Mouse (Mus musculus): ENCODE results near the gene Ncf4.

Gene Ncf4

DNA sequence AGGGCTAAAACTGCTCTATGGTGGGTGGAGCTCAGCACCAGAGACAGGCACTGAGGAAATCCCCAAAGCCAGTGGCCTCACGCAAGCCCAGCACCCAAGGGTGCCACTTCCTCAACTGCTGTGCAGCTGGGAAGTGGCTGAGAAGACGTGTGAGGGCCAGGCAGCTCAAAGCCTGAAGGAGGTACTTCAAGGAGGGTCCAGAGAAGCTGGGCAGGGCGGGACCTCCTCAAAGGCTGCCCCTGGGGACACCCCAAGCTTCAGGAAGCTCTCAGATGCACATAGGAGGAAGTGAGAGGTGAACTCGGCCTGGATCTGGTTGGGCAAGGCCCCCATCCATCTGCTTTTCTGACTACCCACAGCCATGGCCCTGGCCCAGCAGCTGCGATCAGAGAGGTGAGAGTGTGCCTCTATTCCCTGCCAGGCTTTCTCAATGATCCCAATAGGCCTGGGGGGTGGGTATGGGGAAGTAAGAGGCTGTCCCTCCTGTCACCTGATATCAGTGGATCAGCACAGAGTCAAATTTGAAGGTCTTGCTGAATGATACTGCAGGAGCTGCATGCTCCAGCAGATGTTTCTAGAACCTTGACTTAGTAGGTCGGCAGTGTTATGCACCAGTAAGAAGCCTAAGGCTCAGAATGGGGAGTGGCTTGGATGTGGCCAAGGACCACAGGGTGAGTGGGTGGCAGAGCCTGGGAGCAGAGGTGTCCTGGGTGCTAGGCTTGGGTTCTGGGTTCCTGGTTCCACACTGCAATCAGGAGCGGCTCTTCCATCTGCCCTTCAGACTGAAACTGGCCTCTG is at the start of gene Ncf4:
Gene Ncf4 (plus strand): TSS at position 107 of the 798 bp plus-strand sequence.
- DNase-seq (ENCODE audit: low read depth, low spot score), result no peak

DNA sequence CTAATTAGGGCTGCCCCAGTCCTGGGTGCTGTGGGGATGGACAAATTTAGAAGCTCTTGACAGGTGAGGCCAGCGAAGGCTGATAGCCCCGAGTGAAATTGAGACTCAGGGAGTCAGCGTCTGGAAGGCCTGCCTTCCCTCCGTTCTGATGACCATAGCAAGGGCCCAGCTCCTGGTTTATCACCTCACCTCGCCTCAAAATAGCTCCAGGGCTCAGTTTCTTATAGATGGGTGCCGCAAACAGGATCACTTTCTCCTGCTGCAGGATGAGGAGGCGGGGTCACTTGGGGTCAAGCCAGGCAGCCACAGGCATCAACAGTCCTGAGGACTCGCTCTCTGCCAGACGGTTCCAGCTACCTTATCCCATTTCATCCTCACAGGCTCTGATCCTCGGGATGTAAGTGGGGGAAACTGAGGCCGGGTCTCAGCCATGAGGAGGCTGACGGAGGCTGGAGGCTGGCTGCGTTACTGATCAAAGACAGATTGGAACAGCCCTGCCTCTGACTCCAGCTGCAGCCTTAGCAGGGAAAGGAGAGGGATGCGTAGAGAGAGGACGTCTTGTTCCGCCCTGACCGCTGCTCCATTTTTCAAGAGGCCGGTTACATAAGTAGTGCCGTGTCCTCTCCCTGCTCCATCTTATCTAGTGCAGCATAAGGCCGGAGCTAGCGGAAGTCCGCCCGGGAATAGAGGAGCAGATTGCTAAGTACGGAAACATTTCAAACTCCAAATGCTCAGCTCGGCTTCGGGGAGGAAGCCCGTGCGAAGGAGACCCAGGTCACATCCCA is 49.3 kb upstream of the Ncf4 start:
- DNase-seq (ENCODE audit: low read depth, low spot score), result no peak

DNA sequence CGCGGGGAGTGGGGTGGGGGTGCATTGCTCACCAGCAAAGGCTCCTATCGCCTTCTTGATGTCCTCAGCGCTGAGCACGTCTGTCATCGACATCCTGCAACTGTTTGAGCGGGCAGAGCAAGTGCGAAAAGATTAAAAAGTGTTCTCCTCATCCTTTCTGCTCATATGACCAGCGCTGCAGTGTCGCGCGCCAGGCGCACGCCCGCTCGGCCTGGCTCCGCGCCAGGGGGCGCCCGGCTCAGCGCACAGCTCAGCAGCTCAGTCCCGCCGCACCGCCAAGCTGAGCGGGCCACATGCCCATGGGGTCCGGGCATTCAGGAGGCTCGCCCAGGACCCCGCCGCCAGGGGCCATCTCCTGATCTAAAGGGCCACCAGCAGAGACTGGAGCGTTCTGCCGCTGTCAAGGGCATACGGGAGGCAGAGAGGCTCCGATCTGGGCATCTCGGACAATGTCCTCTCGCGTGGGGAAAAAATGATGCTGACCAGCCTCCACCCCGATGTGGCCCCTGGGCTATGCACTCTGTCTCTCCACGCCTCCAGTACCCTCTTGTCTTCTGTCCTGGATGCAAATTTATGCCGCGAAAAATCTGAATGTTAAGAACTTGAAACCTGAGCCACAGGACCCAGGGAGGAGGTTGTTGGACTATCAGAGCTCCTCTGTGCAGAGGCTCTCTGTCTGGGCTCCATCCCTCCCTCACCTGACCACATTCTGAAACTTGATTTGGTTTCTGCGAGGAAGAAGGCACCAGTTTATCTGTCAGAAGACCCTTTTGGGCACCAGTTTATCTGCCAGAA is 40.4 kb upstream of the Ncf4 start:
- DNase-seq (ENCODE audit: low read depth, low spot score), result peak; percentile 43

DNA sequence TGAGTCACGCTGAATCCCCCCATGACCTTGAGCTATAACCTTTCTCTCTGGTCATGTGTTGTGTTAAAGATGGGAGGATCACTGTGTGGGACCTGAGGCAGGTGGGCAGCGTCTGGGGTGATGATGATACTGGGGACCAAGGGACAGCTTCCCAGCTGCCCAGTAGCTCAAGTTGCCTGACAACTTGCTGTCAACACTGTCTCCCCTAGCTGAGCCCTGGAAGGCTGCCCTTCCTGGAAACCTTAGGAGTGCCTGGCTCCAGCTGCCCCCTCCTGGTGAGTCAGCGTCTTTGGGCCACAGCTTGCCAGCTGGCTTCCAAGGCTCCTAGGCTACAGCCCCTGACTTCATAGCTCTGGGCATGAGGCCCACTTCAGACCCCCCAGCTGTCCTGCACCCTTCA is 39.4 kb upstream of the Ncf4 start:
- peak; percentile 6 for DNase-seq (ENCODE audit: low read depth, low spot score)

DNA sequence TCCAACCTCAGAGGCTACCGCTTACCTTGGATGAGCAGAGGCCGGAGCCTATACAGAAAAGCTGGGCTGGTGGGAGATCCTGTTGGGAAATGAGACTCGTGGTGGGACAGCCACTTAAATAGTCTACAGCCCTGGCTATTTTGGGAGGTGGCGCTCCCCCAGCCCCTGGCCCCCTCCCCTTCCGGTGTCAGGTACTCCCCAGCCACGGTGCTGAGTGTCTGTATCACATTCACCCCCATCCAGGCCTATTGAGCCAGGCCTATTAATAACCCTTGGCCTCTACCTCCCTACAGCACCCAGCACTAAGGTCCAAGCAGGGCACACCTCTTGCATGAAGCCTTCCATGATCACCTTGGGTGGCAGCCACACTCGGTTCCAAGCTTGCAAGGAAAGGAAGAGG is 38.3 kb upstream of the Ncf4 start, which contains the start of gene Pvalb:
Gene Pvalb (minus strand): TSS at position 89 of the 400 bp plus-strand sequence.
- no peak for DNase-seq (ENCODE audit: low read depth, low spot score)

DNA sequence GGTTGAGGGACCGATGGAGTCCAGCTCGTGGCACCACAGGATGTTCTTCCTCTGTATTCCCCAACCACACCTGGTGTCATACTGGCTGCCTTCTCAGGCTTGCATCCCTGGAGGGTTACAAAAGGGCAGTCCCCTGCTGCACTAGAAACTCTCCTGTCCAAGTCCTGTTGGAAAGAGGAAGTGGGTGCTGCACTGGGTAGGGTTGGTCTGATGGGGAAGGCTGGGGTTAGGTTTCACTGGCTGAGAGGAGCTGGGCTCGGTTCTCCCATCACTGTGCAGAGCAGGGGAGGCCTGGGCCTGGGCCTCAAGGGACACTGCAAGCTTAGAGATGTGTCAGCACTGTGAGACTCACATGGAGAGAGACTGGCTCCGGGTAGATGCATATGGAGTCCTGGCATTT is 34.4 kb upstream of the Ncf4 start:
- no peak for DNase-seq (ENCODE audit: low read depth, low spot score)

DNA sequence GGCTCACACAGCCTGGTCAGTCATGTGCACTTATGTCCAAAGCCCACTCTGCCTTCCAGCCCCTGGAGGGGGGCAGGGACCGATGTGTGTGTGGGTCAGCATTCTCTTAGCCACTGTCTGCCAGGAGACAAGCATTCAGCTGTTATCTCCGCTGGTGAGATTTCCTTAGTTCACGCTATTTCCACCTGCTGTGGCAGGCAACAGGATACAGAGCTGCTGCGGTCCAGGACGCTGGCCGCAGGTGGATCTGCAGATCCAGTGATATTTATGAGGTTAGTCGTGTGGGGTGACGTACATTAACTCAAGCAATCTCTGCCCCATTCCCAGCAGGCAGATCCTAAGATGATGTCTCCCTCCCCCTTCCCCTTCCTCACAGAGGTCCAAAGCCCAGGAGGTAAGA is 33.2 kb upstream of the Ncf4 start:
- DNase-seq (ENCODE audit: low read depth, low spot score), result no peak

DNA sequence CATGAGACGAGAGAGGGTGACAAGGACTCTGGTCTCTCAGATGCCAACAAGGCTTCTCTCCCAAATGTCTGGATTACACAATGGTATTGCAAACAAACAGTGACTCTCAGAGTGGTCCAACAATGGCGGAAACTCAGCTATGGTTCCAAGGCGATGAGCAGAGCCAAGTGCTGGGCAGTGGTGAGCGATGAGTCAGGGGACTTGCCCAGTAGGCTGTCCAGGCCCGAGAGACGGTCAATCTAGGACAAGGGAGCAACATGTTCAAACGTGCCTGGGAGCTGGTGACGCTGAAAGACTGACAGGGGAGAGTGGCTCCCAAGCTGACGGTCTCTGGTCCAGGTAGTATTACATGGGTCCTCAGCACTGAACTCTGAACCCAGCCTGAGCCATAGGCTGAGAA is 29.3 kb upstream of the Ncf4 start:
- no peak for DNase-seq (ENCODE audit: low read depth, low spot score)

DNA sequence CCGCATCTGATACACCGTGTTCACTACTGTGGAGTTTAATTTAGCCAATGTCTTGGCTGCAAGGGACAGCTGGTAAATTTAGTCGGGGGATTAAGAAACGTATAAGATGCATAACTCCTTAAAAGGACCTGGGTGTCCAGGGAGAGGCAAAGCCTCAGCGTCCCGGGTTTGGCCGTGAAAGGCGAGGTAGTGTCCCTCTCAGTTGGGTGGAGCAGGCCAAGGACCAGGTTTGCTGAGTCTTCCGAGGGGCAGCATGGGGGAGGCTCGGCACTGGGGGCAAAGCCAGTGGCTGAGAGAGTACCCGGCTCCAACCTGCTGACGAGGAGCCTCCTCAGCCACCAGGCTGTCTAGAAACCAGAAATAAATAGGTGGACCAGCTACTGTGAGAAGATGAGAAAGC is 16.8 kb upstream of the Ncf4 start:
- DNase-seq (ENCODE audit: low read depth, low spot score), result no peak

DNA sequence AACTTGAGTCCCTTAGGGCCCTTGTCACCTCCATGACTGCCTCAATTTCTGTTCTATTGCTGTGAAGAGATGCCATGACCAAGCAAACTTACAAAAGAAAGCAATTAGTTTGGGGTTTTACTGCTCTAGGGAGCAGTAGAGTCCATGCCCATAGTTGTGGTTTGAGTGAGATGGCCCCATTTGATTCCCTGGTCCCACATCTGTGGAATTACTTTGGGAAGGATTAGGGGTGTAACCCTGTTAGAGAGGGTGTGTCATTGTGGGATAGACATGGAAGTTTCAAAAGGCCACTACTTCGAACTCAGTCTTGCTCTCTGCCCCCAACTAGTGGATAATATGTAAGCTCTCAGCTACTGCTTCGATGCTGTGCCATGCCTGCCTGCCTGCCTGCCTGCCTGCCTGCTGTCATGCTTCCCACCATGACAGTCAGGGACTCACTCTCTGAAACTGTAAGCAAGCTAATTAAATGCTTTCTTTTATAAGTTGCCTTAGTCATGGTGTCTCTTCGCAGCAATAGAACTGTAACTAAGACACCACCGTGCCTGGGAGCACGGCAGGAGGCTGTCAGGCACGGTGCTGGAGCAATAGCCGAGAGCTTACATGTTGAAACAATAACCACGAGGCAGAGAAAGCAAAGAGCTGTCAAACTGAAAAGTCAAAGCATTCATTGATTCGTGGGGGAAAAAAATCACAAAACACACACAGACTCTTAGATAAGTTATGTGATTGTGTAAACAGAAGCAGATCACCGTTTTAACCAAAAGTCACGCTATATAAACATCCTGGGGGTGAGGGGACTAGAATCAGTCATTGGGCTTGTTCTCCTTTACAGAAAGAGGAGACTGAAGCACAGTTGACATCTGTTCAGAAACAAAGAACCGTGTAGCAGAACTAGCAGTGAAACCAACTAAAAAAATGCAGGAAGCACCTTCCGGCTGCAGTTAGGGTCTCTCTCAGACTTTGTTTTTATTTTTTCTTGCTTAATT is 13.0 kb upstream of the Ncf4 start:
- no peak for DNase-seq (ENCODE audit: low read depth, low spot score)

DNA sequence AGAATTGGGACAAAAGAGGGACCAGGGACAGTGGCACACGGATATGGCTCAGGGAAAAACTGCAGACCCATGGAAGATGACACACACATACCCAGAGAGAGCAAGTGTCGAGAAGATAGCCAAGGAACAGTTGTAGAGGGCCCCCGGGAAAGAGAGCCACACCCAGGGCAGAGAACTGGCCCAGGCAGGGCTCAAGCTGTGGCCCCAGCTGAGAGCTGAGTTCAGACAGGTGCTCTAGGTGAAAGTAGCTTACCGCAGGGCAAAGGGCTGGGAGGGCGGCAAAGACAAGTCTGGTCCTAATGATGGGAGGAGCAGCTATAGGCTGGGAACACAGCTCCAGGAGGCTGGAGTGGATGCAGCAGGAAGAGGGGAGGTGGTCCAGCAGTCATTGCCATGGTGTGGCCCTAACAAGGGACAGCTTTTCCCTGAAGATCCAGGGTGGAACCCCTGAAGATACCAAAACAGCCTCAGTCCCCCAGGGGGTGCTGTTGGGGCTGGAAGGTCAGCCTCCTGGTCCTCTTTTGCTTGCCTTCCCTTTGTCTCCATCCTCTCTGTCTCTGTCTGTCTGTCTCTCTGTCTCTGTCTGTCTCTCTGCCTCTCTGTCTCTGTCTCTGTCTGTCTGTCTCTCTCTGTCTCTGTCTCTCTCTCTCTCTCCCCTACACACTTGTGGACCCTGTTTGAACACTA is 9.6 kb upstream of the Ncf4 start:
- no peak for DNase-seq (ENCODE audit: low read depth, low spot score)

DNA sequence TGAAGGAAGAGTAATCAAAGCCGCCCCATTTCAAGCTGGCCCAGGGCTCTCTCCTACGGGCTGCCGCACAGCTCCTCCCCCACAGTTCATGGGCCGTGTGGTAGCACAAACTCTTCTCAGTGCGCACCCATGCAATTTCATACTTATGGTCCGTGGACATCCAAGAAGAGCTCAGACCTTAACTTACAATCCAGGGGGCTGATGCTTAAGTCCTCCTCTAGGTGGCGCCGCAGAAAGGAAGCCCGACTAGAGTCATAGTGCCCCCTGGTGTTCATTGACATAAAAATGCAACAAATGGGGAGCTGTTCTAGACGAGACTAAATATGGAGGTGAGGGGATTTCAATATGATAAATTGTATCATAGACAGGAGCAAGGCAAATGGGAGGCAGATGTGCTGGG is 5.1 kb upstream of the Ncf4 start:
- DNase-seq (ENCODE audit: low read depth, low spot score), result peak; percentile 80

DNA sequence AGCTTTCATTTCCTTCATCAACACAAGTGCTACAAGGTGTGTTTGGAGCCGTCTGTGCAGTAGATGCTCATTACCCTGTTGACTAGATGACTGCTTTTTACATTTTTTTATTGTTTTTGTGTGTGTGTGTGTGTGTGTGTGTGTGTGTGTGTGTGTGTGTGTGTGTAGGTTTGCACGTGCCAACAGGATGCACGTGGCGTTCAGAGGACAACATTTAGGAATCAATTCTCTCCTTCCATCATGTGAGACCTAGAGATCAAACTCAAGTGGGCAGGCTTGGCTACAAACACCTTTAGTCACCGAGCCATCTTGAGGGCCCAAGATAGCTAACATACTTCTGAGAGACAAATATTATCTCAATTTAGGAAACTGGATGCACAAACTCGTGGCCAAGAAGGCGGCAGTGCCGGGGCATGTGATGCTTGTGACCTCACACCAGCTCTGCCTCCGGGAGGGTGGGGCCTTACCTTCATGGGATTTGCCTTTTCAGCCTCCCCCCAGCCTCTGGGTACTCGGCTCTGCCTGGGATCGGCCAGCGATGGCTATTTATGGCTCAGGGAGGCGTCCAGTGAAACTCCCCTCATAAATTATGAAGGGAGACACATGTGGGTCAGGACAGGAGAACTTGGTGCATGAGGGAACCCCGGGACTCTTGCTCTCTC is 4.5 kb upstream of the Ncf4 start:
- DNase-seq (ENCODE audit: low read depth, low spot score), result no peak

DNA sequence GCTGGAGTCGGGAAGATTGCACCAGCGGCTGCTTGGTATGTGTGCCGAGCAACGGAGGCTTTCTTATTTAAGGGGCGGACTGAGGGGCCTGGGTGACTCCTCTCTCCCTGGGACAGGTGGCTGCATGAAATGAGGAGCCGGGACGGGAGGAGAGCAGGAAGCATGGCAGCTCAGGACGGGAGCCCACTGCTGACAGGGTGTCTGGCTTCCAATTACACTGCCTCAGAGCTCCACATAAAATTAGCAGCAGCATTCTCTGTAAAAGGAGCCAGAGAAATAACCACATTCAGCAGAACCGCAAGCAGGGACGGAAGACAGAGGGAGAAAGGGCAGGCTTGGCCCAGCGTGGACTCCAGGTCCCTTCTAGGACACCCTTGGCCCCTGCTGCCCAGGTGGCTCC is 3.3 kb upstream of the Ncf4 start:
- DNase-seq (ENCODE audit: low read depth, low spot score), result peak; percentile 6

DNA sequence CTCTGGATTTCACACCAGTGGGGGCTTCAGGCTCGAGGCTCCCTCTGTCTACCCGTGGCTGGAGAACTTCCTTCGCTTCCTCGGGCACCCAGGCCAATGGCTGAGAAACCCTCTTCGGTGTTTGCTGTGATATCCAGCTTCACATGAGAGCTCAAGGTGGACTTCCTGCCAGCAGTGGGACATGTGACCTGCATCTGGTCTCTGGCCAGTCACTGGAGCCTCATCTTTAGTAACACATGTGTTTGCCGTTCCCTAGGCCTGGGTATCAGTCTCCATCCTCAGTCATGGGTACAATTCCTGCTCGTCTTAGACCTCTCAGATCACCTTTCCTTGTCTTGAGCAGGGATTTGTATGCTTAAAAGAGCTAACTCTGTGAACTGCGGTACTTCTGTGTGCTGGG is 1.5 kb upstream of the Ncf4 start:
- DNase-seq (ENCODE audit: low read depth, low spot score), result no peak

DNA sequence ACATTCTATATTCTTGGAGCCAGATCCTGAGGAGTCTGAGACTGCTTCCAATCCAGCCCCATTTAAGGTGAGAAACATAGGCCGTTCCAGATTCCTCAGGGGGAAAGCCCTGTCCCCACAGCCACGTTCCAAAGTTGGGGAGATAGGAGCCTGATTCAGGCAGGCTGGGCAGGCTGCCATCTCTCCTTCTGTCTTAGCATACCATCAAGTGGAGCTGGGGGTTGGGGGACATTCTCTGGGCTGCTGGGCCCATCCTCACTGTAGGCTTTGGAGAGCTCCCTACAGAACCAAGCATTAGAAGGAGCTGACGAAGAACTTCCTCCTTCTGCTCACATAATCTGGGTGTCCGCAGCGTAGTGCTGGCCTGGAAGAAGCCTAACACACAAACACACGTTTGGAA is 827 bp upstream of the Ncf4 start:
- no peak for DNase-seq (ENCODE audit: low read depth, low spot score)

DNA sequence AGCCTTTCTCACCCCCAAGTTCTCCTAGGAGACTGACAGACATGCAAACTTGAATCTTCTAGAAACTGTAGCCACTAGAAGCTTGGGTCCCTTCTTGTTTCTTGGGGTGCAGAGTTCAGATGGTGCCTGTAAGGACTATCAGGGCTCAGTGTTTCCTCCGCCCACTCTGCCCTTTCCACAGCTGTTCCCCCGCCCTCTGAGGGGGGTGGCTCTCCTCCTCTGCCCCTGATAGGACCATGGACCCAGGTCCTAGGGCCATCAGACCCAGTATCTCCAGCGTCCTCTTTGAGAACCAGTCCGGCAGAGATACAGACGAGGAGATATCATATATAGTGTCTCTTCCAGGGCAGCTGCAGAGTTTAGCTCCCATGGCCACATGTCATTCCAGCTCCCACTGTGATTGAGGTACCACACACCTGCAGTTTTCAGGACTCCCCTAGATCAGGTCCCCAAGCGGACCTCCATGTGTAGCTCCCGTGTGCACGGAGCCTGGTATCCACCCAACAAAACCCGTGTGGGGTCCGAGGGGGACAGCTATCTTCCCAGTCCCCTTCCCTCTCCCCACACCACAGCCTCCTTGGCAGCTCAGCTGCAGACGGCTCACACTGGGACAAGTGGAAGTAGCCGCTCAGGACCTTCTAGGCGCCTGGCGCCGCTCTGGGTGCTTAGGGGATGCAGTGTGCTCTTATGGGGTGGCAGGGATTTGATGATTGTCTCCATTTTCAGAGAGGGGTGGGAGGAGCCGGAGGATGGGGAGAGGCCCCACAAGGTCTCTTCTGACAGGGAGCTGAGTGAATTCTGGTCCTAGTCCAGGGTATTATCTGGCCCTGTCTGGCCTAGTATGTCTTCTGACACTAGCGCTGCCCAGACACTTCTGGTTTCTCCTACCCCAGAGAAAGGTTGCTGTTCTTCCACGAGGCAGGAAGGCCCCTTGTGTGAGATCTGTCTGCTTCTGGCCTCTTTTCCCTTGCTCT is 1.8 kb downstream of the Ncf4 start:
- no peak for DNase-seq (ENCODE audit: low read depth, low spot score)

DNA sequence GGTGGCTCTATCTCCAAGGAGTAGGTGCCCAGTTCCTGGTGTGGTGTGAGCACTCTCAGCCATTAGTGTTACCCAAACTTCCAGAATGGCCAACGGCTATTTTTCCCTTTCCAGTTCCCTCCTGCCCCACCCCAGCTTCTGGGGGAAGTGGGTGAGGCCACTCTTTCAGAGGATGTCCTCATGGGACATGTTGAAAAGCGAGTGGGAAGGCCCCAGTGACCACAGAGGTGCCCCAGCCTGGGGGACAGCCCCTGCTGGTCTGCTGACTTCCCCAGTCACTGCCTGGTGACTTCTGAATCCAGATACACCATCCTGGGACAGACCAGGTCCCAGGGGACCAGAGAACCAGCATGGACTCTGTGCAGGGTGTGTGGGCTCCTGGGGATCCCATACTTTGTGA is 3.1 kb downstream of the Ncf4 start:
- no peak for DNase-seq (ENCODE audit: low read depth, low spot score)

DNA sequence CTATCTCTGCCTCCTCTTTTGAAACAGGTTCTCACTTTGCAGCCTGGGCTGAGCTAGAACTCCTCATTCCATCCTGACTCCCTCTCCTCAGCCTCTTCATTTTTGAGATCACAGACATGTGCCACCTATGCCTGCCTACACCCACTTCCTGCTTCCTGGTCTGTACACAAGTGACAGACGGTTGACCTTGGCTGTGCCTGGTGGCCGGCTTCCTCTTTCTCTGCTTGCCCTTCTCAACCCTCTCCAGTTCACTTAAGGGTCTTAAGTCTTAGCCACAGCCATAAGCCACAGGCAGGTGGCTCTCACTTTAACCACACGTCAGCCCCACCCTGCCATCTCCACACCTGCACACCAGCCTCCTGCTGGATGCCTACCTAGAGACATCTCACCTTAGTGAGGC is 3.8 kb downstream of the Ncf4 start:
- no peak for DNase-seq (ENCODE audit: low read depth, low spot score)
